Mouse (Mus musculus) kidney, adult 2 months (tissue): ENCODE results near the gene Plcb2. TPM values are rescaled to one million over a fixed set of nuclear protein-coding genes. Genes with fewer than 3 reads are reported as not detected.
A peak's percentile ranks its signal among the peaks of the same experiment; 100 is the strongest.

ENCODE experiments used
- DNase-seq: peaks from one replicate; pipeline ENCODE4 v3.0.0; 2021
- H3K27ac ChIP-seq: fragments of 200-500 bp; 2 replicates; pipeline ENCODE4 v1.5.1; 2012; ENCODE audit warnings: low read depth, low read length, control low read depth, inconsistent platforms; ENCODE audit not compliant: insufficient read depth
- H3K27me3 ChIP-seq: fragments of 200-500 bp; replicated peaks from 2 replicates; pipeline ENCODE4 v1.6.1; 2012; ENCODE audit warnings: mild to moderate bottlenecking, moderate library complexity, low read length, inconsistent platforms; ENCODE audit not compliant: control insufficient read depth, insufficient read depth
- H3K36me3 ChIP-seq: fragments of 200-500 bp; 2 replicates; pipeline ENCODE4 v1.6.1; 2012; ENCODE audit warnings: mild to moderate bottlenecking, moderate library complexity, low read length, inconsistent platforms; ENCODE audit not compliant: control insufficient read depth, insufficient read depth
- H3K4me1 ChIP-seq: fragments of 200-500 bp; 2 replicates; pipeline ENCODE4 v1.6.1; 2011; ENCODE audit warnings: low read length; ENCODE audit not compliant: control insufficient read depth, insufficient read depth
- H3K4me3 ChIP-seq: fragments of 200-500 bp; 2 replicates; pipeline ENCODE4 v1.5.1; 2011; ENCODE audit warnings: mild to moderate bottlenecking, low read depth, low read length, control low read depth; ENCODE audit not compliant: insufficient read depth
- CTCF ChIP-seq: fragments of 200-500 bp; conservative IDR thresholded peaks from 2 replicates; pipeline ENCODE4 v1.5.1; 2011; ENCODE audit warnings: low read depth, mild to moderate bottlenecking, control low read depth, low read length, moderate library complexity, mixed read lengths; ENCODE audit not compliant: insufficient read depth, insufficient read length
- POLR2A ChIP-seq: fragments of 200-500 bp; IDR thresholded peaks from one replicate; pipeline ENCODE4 v1.6.1; 2011; ENCODE audit warnings: low read depth, low read length, control low read depth
- WGBS: fragments of 180-500 bp; shearing (Covaris S2); methylation state at CpG from one replicate; pipeline ENCODE4 v1.1.7; 2018; 5-methylcytosine and 5-hydroxymethylcytosine counted together
- polyA plus RNA-seq: library from polyadenylated mRNA; depleted of rRNA; stranded (reverse); fragments of >200 nt; gene quantifications from 2 replicates; pipeline ENCODE4 v1.2.3, GENCODE M21; 2012

Plcb2 gene
- polyA plus RNA-seq, 1 experiment: 3.7 TPM

DNA sequence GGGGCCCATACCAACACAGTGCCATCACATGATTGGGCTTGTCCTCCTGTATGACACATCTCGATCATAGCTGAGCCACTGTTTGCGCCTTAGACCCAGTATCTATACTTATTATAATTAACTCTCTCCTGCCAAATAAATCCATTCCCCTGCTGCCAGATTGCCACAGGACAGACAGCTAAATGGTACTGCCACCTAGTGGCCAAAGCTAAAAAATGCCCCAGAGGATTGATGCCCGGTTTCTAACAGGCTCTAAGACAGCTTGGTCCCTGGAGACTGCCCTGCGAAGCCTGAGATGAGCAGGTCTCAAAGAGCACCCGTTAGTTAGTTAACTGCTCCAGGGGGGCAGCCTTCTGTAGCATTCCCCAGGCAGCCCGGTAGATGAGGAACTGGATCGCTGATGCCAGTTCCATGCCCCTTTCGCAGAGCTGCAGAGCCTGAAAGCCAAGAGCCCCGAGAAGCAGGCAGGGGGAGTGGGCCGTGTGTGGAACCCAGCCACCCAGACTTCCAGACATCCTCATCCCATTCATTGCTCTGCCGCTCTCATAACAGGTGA, 32.5 kb downstream of the Plcb2 start:
- DNase-seq: peak; percentile 70

DNA sequence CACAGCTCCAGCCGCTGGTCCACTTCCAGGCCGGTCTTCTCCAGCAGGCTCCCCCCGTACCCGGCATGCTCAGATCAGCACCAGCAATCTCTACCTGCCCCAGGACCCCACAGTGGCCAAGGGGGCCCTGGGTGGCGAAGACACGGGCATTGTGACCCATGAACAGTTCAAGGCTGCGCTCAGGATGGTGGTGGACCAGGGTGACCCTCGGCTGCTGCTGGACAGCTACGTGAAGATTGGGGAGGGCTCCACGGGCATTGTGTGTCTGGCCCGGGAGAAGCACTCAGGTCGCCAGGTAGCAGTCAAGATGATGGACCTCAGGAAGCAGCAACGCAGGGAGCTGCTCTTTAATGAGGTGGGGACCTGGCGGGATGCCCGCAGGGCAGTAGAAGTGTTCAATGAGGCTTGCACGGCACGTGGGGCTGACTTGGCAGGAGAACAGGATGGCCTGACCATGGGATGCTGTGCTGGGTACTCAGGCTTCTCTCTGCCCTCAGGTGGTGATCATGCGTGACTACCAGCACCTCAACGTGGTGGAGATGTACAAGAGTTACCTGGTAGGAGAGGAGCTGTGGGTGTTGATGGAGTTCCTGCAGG, 34.8 kb downstream of the Plcb2 start:
- H3K4me1 ChIP-seq: peaks cover 3% of the 10 kb centered on the region; the same call in 1 of the 2 replicates
- TF ChIP-seq CTCF (no peak), POLR2A (no peak)
- H3K4me3 ChIP-seq: no peak overlapping the region
- no peaks in the 10 kb centered on the region for H3K36me3 ChIP-seq
- no peak overlapping the region for H3K27ac ChIP-seq
- DNase-seq: peak; percentile 93
- WGBS: 56% methylated on average over 19 of the region's 19 CpGs
- no peaks in the 10 kb centered on the region for H3K27me3 ChIP-seq

More for the DNA sequence above, 32.5 kb downstream of the Plcb2 start:
- Histone ChIP-seq H3K27ac (no peak overlapping the region), H3K27me3 (no peaks in the 10 kb centered on the region), H3K4me1 (peaks cover 3% of the 10 kb centered on the region; the same call in 1 of the 2 replicates), H3K4me3 (no peak overlapping the region), H3K36me3 (no peaks in the 10 kb centered on the region)
- WGBS: 36% methylated on average over 11 of the region's 11 CpGs
- TF ChIP-seq POLR2A: no peak
- TF ChIP-seq CTCF: peak; percentile 69

DNA sequence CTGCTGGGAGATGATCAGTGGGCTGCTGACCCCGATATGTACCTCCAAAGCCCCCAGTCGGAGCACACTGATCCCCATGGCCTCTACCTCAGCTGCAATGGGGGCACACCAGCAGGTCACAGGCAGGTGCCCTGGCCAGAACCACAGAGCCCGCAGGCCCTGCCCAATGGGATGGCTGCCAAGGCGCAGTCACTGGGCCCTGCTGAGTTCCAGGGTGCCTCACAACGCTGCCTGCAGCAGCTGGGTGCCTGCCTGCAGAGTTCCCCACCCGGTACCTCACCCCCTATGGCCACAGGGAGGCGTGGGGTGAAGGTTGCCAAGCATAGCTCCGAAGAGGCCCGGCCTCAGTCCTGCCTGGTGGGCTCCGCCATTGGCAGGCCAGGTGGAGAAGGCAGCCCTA, 38.4 kb downstream of the Plcb2 start:
- 60% methylated on average over 10 of the region's 10 CpGs for WGBS
- no peaks in the 10 kb centered on the region; the same call in 1 of the 2 replicates for H3K4me1 ChIP-seq
- H3K36me3 ChIP-seq: no peaks in the 10 kb centered on the region
- H3K27ac ChIP-seq: no peak overlapping the region
- TF ChIP-seq CTCF (no peak), POLR2A (no peak)
- H3K27me3 ChIP-seq: no peaks in the 10 kb centered on the region
- peak; percentile 64 for DNase-seq
- H3K4me3 ChIP-seq: no peak overlapping the region

DNA sequence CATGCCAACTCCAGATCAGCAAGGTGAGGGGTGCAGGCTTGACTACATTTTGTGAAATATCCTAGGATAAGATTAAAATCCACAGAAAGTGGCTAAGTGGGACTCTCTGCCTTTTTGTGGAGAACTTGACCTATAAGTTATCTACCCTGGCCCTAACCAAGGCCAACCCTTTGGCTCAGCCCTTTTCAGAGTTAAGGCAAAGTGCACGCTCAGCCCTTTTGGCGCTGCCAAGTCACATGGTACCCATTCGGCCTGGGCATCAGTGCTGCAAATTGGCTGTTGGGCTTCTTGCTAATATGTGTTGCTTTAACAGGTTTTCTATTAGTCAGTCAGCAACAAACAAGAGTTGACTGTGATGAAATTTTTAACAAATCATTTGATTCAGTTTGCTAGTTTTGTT, 40.4 kb downstream of the Plcb2 start:
- TF ChIP-seq POLR2A: no peak
- TF ChIP-seq CTCF: no peak
- Histone ChIP-seq H3K4me3 (no peak overlapping the region), H3K27me3 (no peaks in the 10 kb centered on the region), H3K4me1 (peaks cover 4% of the 10 kb centered on the region), H3K27ac (no peak overlapping the region), H3K36me3 (no peaks in the 10 kb centered on the region)
- peak; percentile 82 for DNase-seq
- 45% methylated on average over 3 of the region's 3 CpGs for WGBS

DNA sequence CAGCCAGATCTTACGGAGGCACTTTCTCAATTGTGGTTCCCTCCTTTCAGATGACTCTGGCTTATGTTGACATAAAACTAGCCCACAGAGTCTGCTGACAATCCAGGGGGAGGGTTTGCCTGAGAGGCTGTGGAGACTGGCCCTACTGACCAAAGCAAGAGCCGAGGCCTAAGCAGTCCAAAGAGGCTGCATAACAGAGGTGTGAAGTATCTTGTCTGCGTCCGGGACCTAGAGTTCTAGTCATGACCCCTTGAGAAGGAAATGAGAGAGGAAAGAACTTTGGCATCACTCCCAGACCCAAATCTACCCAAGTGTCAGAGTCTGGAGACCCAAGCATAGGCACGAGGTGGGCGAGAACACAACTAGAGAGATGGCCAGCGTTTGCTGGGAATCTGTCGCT, 41.5 kb downstream of the Plcb2 start:
- Histone ChIP-seq H3K27ac (no peak overlapping the region), H3K4me3 (no peak overlapping the region), H3K4me1 (peaks cover 6% of the 10 kb centered on the region), H3K36me3 (no peaks in the 10 kb centered on the region), H3K27me3 (no peaks in the 10 kb centered on the region)
- 53% methylated on average over 8 of the region's 8 CpGs for WGBS
- TF ChIP-seq CTCF: no peak
- TF ChIP-seq POLR2A: no peak
- no peak for DNase-seq

DNA sequence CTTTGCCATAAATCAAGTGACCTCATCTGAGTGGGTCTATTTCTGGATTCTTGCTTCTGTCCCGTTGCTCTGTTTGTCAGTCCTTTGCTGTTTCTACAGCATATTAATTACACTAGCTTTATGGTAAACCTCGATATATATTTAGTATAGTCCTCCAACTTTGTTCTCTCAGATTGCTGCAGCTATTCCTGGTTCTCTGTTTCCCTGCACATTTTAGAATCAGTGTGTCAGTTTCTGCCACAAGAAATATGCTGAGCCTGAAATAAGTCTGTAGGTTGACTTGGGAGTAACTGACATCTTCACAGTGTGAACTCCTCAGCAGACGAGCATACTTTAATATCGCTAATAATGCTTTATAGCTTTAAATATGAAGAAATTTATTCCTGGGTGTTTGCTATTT, 43.1 kb downstream of the Plcb2 start:
- Histone ChIP-seq H3K27me3 (no peaks in the 10 kb centered on the region), H3K36me3 (no peaks in the 10 kb centered on the region), H3K4me3 (no peak overlapping the region), H3K27ac (no peak overlapping the region), H3K4me1 (peaks cover 6% of the 10 kb centered on the region)
- 71% methylated on average over 4 of the region's 4 CpGs for WGBS
- no peak for DNase-seq
- TF ChIP-seq CTCF (no peak), POLR2A (no peak)

DNA sequence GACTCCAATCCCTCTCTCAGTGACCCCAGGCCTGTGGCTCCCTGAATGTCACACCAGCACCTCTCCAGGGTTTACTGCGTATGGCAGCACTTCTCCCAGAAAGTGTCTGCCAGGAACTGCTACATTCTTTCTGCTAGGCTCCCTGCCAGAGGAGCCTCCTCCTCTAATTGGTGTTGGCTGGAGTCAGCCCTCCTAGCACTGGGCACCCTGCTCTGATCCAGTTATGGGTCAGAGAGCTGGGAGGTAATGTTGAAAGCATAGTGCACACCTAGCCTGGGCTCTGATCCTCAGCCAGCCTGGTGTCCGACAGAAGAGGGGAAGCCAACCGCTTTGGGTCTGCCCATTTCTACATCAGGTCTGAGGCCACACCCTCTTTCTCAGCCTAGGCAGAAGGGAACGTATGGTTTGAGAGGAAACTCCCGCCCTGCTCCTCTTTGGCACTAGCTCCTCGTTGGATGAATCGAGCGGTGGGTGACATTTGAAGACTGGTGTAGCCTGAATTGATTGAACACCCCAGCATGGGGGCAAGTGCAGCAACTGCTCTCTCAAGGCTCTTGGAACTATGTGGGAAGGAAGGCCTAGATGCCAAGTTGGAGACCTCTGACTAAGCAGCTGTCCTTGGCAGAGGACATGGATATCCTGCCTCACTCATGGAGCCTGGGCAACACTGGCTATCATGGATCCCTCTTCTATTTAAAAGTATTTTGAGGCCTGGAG, 45.5 kb downstream of the Plcb2 start:
- 47% methylated on average over 8 of the region's 8 CpGs for WGBS

More for the DNA sequence above, 45.5 kb downstream of the Plcb2 start:
- TF ChIP-seq POLR2A (no peak), CTCF (no peak)
- H3K27ac ChIP-seq: no peak overlapping the region
- no peaks in the 10 kb centered on the region for H3K27me3 ChIP-seq
- peak; percentile 82 for DNase-seq
- no peaks in the 10 kb centered on the region for H3K36me3 ChIP-seq
- peaks cover 6% of the 10 kb centered on the region for H3K4me1 ChIP-seq
- no peak overlapping the region for H3K4me3 ChIP-seq
